Mouse (Mus musculus): ENCODE data around the gene Zfp148.

DNA sequence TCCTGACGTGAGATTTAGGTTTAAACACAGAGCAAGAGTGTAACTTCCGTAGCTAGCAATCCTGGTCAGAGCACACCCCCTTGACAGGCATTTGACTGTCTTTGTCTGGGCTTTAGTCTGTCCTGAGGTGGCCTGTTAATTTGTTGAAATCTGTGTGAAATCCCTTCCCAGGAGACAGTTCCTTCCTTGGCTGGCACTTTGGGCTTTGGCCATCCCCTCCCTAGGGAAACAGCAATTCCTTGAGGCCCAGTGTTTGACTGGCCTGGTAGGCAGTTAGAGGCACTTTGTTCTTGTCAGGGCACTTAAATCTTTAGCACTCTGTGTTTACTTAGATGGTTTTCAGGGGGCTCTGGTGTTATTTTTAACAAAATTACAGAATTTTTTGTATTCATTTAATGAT is 73.7 kb downstream of the Zfp148 start:
- no peak for TF ChIP-seq POLR2A (IDR thresholded peaks at IDR 0.05; ENCODE audit: control insufficient read depth in 1 of 2, insufficient read depth in 1 of 2, low read depth in 1 of 2, low read length in 2 of 2, poor library complexity in 1 of 2)
- TF ChIP-seq ZNF384 (IDR thresholded peaks at IDR 0.05; ENCODE audit: low read depth, low read length) = no peak
- no peak for TF ChIP-seq CTCF (IDR thresholded peaks at IDR 0.05 in 2 of 3, conservative IDR thresholded peaks at IDR 0.05 in 1 of 3; ENCODE audit: control insufficient read depth in 1 of 3, insufficient read depth in 1 of 3, low read depth in 2 of 3, low read length in 3 of 3, poor library complexity in 1 of 3, severe bottlenecking in 1 of 3)
- no peak for TF ChIP-seq HCFC1 (IDR thresholded peaks at IDR 0.05; ENCODE audit: low read depth, low read length)
- TF ChIP-seq GATA1 (IDR thresholded peaks at IDR 0.05; ENCODE audit: low read depth, low read length) = no peak
- no peak for TF ChIP-seq ELF1 (IDR thresholded peaks at IDR 0.05; ENCODE audit: low read depth, low read length)
- no peak for TF ChIP-seq MAFK (IDR thresholded peaks at IDR 0.05; ENCODE audit: borderline replicate concordance, low read depth, low read length)
- no peak for TF ChIP-seq POLR2AphosphoS2 (IDR thresholded peaks at IDR 0.05; ENCODE audit: low read length)

All from MEL (cell line).